In genomic region chr14:46532697-46533096, GRCm38 (mm10) we compare ENCODE assay signal across 18 mouse cellular contexts.
"Had no signal": no experiment of that assay in that cellular context is flagged by ENCODE, and none has a peak within 500 bp of the region (broad histone marks: within the 10 kb centered on the region; RNA-seq: fewer than 3 reads in every experiment).

No protein-coding gene starts in this region.

- H3K4me3 ChIP-seq: midbrain, embryonic 10.5 days; midbrain, embryonic 12.5 days; myocyte; neural tube, embryonic 13.5 days; neural tube, embryonic 15.5 days had no signal

- H3K4me2 ChIP-seq: lung, embryonic 14.5 days; midbrain, embryonic 12.5 days; neural tube, embryonic 13.5 days; neural tube, embryonic 15.5 days had no signal

- H3K36me3 ChIP-seq: midbrain, embryonic 10.5 days; midbrain, embryonic 12.5 days; neural tube, embryonic 13.5 days; neural tube, embryonic 15.5 days had no signal

- H3K4me1 ChIP-seq: midbrain, embryonic 10.5 days; midbrain, embryonic 12.5 days; neural tube, embryonic 13.5 days; neural tube, embryonic 15.5 days had no signal

- H3K9me3 ChIP-seq: midbrain, embryonic 10.5 days; midbrain, embryonic 12.5 days; neural tube, embryonic 13.5 days; neural tube, embryonic 15.5 days had no signal

- ATAC-seq: midbrain, embryonic 16.5 days had no signal

- H3K27me3 ChIP-seq: midbrain, embryonic 12.5 days; neural tube, embryonic 13.5 days; neural tube, embryonic 15.5 days had no signal

- DNase-seq: lung, embryonic 14.5 days; lung, postnatal 10 days; lung, postnatal 4 days; midbrain, embryonic 14.5 days; retina, postnatal 1 day; right cerebral cortex, adult 18-20 months; right cerebral cortex, postnatal 25 days; right cerebral cortex, postnatal 4 days; spleen, adult 18-20 months; thymus, adult 18-20 months; thymus, postnatal 14 days; thymus, postnatal 36 days had no signal

- H3K9ac ChIP-seq: lung, embryonic 14.5 days; midbrain, embryonic 12.5 days; neural tube, embryonic 13.5 days; neural tube, embryonic 15.5 days had no signal

- H3K27ac ChIP-seq: midbrain, embryonic 10.5 days; midbrain, embryonic 12.5 days; neural tube, embryonic 13.5 days; neural tube, embryonic 15.5 days had no signal
